Mouse (Mus musculus): ENCODE data around the gene Actr3b.
"Not testable (repeated sequence)": the region's sequence is repeated elsewhere in the genome, so short reads cannot be mapped to it uniquely, and the experiment has no call there.

The Actr3b gene

DNA sequence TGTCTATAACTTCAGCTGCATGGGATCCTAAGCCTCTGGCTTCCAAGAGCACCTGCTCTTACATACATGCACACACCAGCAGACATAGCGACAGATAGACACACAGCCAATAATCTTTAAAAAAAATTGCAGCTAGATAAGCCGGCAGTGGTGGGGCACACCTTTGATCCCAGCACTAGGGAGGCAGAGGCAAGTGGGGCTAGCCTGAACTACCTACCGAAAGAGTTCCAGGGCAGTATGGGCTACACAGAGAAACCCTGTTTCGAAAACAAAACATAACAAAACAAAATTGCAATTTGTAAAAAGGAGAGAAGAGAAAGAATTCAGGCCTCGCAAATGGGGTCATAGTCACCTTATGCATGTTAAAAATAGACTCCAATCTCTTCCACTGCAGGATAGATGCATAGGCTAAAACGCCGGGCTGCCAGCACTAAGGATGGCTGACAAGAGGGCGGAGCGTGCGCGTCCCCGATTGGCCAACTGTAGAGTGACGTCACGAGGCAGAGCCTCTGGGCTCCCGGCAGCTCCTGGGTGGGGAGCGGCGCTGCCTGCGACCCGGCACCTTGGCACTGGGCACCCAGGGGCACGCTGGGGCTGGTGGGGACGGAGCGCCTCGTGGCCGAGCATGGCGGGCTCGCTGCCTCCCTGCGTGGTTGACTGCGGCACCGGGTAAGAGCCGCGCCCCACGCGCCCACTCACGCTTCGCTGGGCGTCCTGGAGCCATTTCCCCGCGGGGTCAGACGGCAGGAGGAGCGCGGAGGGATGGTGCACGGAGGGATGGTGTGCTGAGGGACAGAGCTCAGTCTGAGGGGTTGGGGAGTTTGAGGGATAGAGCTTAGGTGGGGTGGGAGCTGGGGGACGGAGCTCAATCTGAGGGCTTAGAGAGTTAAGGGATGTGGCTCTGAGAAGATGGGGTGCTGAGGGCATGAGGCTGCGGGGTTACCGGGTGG, at the start of gene Actr3b:
Gene Actr3b, plus strand, starts transcription at position 538 of the 950 bp plus-strand sequence.
- DNase-seq (ENCODE audit: low read depth, low spot score), result peak; percentile 92

DNA sequence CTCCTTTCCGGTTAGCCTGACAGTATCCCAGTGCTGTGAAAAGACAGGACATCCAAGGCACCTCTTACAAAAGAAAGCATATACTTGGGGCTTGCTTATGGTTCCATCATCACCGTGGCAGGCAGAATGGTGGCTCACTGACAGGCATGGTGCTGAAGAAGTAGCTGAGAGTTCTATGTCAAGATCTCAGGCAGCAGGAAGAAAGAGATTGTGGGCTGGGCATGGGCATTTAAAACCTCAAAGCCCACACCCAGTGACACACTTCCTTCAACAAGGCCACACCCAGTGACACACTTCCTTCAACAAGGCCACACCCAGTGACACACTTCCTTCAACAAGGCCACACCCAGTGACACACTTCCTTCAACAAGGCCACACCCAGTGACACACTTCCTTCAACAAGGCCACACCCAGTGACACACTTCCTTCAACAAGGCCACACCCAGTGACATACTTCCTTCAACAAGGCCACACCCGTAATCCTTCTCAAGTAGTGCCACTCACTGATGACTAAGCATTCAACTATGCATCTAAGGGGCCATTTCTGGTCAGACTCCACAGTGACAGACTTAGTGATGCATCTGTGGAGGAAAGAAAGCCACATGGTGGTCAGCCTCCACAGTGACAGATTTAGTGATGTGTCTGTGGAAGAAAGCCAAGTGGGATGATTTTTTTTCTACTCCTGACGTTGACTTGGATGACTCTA, 46.6 kb upstream of the Actr3b start:
- not testable (repeated sequence) for DNase-seq (ENCODE audit: low read depth, low spot score)

DNA sequence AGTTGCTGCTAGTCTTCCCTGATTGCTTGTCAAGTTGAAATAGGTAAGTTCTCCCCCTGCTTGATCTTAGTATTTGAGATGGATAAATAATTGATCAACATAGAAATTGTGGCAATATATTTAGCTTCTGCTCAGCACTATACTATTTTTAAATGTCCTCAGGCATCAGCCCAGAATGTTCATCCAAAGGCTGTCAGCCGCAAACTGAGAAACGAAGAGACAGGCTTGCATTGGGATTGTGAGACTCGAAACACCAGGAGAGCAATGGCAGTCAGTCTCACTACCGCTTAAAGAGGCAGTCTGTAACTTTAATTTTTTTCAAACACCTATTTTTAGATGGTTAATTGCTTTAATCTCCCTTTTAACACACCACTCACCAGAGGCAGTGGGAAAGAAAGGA, 40.4 kb upstream of the Actr3b start:
- no peak for DNase-seq (ENCODE audit: low read depth, low spot score)

DNA sequence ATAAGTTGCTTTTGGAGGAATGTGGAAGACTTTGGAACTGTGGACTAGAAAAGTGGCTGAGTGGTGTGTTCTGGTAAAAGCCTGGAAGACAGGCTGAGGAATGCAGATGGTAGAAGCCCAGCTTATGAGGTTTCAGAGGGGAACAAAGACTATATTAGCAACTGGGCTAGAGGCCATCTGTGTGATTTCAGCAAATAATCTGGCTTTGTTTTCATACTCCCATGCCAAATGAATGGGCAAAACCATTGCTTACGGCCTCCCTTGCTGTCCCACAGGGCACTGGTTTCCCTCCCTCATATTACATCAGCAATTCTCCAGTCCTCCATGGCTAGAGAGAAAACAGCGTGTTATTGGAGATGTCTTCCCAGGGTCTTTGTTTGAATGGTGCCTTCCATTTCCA, 36.8 kb upstream of the Actr3b start:
- DNase-seq (ENCODE audit: low read depth, low spot score), result no peak

DNA sequence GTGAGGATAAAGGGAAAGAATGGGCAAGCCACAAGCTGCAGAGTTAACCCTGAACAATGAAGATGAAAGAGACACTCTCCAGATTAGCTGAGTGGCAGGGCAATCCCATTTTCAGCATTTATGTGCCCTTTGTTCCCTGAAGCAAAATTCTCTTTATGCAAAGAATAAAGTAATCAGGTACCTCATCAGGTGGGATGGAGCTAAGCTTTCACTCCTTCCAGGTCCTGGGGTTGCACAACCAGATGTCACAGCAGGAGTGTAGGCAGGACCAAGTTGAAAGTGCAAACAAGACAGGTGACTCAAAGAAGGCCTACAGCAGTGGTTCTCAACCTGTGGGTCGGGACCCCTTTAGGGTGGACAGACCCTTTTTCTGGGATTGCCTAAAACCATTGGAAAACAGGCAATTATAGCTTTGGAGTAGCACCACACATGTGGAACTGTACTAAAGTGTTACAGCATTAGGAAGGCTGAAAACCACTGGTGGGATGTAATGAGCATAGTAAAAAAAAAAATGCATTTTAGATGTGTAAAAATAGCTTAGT, 35.6 kb upstream of the Actr3b start:
- no peak for DNase-seq (ENCODE audit: low read depth, low spot score)

DNA sequence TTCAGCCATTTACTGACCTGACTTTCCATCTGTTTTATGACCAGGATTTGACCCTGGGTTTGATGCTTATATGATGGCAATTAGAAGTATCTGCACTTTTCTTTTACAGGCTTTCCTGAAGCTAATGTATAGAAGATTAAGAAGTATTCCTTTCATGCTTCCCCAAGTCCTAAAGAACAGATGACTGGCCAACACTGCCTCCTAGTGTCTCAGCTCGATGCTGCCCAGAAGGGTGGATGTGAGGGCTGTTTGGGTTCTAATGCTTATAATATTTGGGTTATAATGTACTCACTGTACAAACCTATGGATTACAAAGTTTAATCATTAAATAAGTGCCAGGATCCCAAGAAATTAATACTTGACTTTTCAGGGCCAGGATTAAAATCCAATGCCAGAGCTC, 25.5 kb upstream of the Actr3b start:
- DNase-seq (ENCODE audit: low read depth, low spot score), result peak; percentile 44

DNA sequence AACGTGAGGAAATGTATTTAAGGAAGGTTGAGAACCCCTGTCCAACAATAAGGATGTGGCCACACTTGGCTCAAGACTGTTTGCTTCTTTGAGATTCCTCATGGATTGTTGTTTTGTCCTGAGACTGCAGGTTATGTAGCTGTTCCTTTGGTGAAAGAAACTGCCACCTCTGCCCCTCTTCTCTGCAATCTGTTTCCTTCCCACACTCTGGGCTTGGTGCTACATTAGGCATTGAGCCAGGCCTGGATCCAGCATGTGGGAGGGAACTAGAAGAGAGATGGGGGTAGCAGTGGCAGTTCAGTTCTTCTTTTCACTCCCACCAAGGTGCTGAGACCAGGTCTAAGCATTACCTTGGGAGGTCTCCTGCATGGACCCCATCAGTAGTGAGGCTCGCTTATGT, 23.9 kb upstream of the Actr3b start:
- no peak for DNase-seq (ENCODE audit: low read depth, low spot score)

DNA sequence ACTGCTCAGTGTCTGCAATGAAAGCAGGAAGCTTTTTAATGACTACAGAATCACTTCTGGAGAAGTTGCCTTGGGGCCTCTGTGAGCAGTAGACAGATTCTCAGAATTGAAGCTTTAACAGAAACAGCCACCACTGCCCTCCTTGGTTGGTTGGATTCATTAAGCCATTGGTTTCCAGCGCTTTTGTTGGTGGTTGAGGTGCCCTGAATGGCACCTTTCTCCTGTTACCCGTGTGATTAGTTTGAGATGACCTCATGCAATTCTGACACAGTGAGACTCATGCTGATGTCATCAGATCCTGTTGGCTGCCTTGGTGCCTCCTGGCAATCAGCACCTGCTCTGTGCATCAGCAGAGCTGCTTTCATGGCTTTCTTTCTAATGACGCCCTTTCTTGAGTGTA, 21.3 kb upstream of the Actr3b start:
- DNase-seq (ENCODE audit: low read depth, low spot score), result no peak

DNA sequence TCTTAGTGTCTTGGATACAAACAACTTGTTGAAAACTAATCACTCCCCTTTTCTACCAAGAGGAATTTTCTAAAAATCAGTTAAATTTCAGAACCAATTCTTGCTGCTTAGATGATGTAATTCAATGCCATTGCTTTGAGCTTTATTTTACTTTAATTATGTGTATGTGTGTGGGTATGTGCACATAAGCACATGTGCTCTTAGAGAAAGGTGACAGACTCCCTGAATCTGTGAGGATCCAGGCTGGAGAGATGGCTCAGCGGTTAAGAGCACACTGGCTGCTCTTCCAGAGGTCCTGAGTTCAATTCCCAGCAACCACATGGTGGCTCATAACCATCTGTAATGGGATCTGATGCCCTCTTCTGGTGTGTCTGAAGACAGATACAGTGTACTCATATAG, 20.9 kb upstream of the Actr3b start:
- not testable (repeated sequence) for DNase-seq (ENCODE audit: low read depth, low spot score)

DNA sequence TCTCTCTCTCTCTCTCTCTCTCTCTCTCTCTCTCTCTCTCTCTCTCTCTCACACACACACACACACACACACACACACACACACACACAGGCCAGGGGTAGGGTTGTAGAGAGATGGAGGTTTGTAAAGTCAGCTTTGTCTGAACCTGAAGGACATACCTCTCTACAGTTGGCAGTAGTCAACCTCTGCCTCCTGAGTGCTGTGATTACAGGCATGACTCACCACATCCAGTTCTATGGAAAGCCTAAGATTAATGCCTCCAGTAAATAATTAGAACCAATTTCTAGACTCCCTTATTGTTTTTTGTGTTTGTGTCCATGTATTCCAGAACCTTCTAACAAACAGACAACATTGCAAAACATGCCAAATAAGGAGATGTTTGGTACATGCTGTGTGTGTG, 11.9 kb upstream of the Actr3b start:
- no peak for DNase-seq (ENCODE audit: low read depth, low spot score)

DNA sequence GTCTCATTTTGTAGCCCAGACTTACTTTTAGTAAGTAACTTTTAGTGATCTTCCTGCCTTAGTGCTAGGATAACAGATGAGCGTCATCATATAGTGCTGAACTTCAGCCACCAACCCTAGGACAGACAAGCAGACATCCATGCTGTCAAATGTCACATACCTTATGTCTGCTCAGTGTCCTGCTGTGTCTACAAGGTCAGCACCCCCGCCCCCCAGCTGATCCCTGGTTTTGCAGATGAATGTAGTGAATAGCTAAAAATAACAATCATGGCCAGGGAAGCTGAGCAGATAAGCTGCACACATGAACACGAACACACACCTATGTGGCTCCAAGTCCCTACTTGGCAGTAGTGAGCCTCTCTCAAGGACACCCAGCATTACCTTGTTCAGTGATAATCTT, 11.2 kb upstream of the Actr3b start:
- no peak for DNase-seq (ENCODE audit: low read depth, low spot score)

DNA sequence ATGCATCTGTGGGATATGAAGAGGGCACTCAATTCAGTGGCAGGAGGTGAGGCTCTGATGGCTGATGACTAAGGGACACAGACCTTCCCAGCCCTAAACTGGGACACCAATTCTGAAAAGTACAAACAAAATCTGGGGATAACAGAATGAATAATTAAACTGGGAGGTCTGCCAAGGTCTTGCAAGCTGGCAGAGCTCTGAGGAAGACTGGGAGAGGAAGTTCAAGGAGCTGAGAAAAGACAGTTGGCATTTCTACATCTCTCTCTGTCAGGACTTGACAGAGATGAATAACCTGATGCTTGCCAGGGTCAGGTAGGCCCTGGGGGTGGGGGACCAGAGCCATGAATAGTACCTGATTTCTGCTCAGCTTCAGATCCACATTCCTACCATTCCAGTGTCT, 8.2 kb upstream of the Actr3b start:
- DNase-seq (ENCODE audit: low read depth, low spot score), result no peak

DNA sequence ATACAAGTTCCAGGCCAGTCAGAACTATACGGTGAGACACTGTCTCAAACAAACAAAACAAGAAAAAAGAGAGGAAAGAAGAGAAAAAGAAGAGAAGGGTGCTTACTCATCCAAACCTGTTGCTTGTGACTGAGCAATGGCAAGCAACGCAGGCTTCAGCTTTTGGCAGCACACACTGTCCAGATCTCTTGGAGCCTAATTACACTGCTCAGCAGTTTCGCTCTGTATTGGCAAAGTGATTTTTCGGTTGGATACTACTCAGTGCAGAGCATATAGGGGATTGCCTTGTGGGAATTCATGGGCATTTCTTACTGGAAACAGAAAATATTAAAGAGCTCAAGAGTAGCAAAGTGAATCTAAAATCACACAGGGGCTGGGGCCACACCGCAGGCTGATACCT, 6.9 kb upstream of the Actr3b start:
- DNase-seq (ENCODE audit: low read depth, low spot score), result no peak

DNA sequence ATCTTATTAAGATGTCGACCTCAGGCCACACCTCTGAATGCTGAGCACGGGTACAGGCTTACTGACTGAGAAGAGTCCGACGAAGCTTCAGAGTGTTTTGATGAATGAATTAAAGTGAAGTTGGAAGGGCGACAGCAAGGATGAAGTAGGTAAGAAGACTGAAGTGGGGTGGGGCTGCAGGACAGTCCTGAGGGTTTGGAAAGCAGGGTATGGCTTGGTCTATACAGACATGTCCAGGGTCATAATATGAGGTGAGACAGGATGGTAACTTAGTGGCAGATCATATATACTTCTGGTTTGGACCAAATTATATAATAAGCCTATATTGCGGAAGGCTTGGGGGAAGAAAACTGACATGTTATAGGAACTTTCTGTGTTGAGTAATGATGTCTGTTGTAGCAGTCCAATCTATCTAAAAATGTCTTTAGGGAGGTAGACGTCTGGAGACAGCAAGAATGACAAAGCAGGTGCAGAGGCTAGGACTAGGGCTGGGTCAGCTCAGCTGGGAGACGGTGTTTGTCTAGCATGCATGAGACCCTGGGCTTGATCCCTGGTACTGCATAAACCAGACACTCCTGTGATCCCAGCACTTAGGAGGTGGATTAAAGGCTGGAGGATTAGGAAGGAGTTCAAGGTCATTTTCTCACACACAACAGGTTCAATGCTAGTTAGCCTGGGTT, 6.1 kb upstream of the Actr3b start:
- DNase-seq (ENCODE audit: low read depth, low spot score), result no peak

DNA sequence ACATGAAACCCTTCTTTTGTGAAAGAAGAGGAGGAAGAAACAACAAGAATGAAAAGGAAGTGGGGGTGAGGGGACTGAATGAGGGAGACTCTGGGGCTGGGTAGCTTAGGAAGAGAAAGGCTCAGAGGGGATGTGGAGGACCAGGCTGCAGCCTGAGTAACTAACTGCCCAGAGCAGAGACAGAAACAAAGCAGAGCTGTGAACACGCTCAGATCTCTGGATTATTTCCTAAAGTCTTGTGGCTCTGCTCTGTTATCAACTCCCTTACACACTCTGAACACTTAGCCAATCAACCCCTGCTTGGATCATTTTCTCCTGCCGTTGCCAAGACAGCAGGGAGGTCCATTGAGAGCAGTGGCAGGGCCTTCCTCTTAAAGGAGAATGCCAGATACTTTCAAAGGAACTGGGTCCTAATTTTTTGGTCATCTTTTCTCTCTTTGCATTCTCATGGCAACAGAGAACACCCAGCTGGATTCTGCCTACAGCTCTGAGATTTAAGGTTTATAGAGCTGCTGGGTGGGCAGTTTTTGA, 5.5 kb upstream of the Actr3b start:
- no peak for DNase-seq (ENCODE audit: low read depth, low spot score)

DNA sequence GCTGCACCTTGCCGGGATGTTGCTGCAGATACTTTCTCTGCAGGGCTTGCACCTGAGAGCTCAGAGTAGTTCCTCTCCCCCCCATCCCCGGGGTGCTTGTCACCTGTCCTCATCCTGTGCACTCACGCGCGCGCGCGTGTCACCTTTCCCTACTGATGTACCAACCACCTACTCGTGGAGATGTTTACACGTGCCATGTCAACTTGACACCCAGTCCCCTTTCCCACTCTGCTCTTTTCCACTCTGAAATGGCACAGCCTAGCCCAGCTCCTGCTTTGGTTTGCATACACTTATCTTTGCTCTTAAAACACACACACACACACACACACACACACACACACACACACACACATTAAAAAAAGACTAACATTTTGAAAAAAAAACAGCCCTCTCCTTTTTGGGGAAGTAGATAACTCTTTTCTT, 624 bp downstream of the Actr3b start:
- DNase-seq (ENCODE audit: low read depth, low spot score), result peak; percentile 68

DNA sequence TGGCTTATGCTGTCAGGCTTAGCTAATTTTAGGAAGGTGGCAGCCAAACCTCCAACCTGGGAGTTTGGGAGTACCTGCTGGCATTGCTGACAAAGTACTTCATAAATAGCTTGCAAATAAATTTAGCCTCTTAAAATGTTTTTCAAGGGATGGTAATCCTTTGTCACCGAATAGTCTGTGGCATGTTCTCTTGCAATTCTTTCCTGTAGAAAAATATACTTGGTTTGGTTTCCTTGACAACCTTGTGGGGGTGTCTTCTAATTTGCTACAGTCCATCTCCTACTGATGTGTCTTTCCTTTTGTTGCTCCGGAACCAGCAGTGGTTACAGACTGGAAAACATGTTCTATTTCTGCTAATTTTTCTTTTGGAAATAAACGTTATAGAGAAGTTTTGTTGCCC, 1.1 kb downstream of the Actr3b start:
- no peak for DNase-seq (ENCODE audit: low read depth, low spot score)

DNA sequence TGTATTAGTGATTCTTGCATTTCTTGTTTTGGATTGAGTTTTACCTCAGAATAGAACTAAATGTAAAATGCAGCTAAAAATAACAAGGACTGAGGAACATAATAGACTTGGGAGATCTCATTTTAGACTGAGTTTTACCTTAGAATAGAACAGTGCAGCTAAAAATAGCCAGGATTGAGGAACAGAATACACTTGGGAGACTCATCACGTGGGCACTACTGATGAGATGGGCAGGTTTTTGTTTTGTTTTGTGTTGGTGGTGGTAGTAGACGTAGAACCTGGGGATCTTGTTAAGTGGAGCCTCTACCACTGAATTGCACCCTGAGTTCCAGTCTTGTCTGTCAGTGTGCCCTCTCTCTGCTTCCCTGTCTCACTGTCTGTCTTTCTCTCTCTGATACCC, 2.1 kb downstream of the Actr3b start:
- DNase-seq (ENCODE audit: low read depth, low spot score), result peak; percentile 16

DNA sequence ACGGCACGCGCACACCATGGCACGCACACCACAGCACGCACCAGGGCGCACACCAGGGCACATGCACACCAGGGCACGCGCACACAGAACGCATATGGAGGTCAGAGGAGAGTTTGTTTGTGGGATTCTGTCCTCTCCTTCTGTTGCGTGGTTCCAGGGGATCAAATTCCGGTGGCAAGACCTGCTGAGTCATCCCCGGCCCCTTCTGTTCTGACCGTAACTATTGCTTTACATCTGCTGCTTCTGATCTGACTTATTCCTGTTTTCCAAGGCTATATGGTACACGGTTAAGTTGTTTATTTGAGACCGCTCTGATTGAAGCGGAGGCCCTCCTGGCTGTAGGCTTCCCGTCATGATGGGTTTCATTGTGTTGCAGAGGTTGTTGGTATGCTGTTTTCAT, 9.2 kb downstream of the Actr3b start:
- DNase-seq (ENCODE audit: low read depth, low spot score), result no peak

DNA sequence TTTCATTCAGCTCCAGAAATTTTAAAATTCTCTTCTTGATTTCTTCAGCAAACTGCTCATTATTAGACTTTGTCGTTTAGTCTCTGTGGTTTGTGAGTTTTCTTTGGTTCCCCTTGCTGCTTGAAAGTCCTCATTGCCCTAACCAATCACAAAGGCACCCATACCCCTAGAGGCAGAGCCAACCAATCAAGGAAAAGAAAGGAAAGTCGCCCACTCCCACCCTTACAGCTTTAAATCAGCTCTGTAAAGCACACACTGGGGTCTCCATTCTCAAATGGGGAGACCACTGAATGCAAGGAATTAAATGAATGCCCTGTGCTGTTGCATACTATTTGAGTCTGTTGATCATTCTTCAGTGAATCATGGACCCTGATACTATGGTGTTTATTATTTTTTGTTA, 9.6 kb downstream of the Actr3b start:
- DNase-seq (ENCODE audit: low read depth, low spot score), result no peak

DNA sequence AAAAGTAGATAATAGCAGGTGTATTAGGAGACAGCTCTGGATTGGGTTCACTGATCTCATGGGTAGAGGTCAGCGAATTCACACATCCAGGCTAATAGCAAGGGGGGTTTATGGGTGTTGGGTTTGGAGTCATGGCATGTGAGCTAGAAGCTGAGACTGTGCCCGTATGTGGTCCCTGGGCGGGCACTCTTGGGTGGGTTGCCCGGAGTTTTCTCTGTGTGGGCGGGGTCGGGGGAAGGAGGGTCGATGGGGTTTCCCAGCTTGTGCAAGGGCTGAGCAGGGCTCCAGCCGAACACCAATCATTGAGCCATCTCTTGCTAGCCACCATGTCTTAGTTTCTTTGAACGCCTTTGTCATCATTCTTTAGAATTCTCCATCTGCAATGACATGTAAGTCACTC, 12.7 kb downstream of the Actr3b start:
- DNase-seq (ENCODE audit: low read depth, low spot score), result no peak
